Mouse (Mus musculus): ENCODE data around the gene Pon1. TPM values are rescaled to one million over a fixed set of nuclear protein-coding genes. Genes with fewer than 3 reads are reported as not detected.

Pon1 gene
- polyA plus RNA-seq (2012; rRNA removed), result not detected in 2 replicates

DNA sequence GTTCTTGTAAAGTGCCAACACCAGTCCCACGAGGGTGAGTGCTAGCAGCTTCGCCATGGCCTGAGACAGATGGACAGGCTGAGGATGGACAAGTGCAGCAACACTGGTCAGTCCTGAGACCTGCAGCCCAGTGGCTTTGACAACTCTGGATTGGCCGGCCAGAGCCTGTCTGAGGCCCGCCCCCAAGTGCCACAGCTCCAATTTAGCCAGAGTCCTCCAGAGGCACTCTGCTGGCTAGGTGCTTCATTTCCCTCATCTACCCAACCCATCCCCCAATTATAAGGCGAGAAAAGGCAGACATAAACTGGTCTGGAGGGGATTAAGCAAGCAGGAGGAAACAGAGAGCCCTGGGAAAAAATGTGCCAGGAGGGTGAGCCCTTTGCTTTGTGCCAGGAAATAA, at the start of gene Pon1:
TSS of gene Pon1 (minus strand) at position 254 of the 400 bp plus-strand sequence.
- H3K36me3 ChIP-seq (ENCODE audit: control insufficient read depth, insufficient read depth, low read length), result no peaks in the 10 kb centered on the region
- H3K4me1 ChIP-seq (ENCODE audit: control insufficient read depth, insufficient read depth, insufficient read length, low read length), result no peaks in the 10 kb centered on the region
- TF ChIP-seq POLR2A (IDR thresholded peaks at IDR 0.05; ENCODE audit: low read depth, low read length), result no peak
- TF ChIP-seq CTCF (IDR thresholded peaks at IDR 0.05; ENCODE audit: extremely low read depth, insufficient read length, insufficient replicate concordance, low read depth, low read length), result no peak
- WGBS, result 62% methylated on average over 5 of the region's 5 CpGs
- H3K27ac ChIP-seq (ENCODE audit: insufficient read depth, low read depth, low read length), result no peak within 1 kb of the TSS
- no peaks in the 10 kb centered on the region for H3K27me3 ChIP-seq (ENCODE audit: control insufficient read depth, insufficient read depth, low read length)
- no peak within 1 kb of the TSS for H3K4me3 ChIP-seq (ENCODE audit: low read depth, low read length)

- Histone ChIP-seq H3K4me3 (ENCODE audit: low read depth, low read length) (no peak overlapping the region), H3K36me3 (ENCODE audit: control insufficient read depth, insufficient read depth, low read length) (peaks cover 17% of the 10 kb centered on the region), H3K4me1 (ENCODE audit: control insufficient read depth, insufficient read depth, insufficient read length, low read length) (no peaks in the 10 kb centered on the region), H3K27me3 (ENCODE audit: control insufficient read depth, insufficient read depth, low read length) (no peaks in the 10 kb centered on the region), H3K27ac (ENCODE audit: insufficient read depth, low read depth, low read length) (no peak overlapping the region)
- 81% methylated on average over 3 of the region's 3 CpGs for WGBS
- TF ChIP-seq POLR2A (IDR thresholded peaks at IDR 0.05; ENCODE audit: low read depth, low read length) (no peak), CTCF (IDR thresholded peaks at IDR 0.05; ENCODE audit: extremely low read depth, insufficient read length, insufficient replicate concordance, low read depth, low read length) (no peak)
Measured at GRCm38 (mm10) chr6:5238799-5239198, 45.1 kb upstream of the Pon1 start.

- Histone ChIP-seq H3K27ac (ENCODE audit: insufficient read depth, low read depth, low read length) (no peak overlapping the region), H3K36me3 (ENCODE audit: control insufficient read depth, insufficient read depth, low read length) (peaks cover 17% of the 10 kb centered on the region), H3K27me3 (ENCODE audit: control insufficient read depth, insufficient read depth, low read length) (no peaks in the 10 kb centered on the region), H3K4me1 (ENCODE audit: control insufficient read depth, insufficient read depth, insufficient read length, low read length) (no peaks in the 10 kb centered on the region), H3K4me3 (ENCODE audit: low read depth, low read length) (no peak overlapping the region)
- TF ChIP-seq POLR2A (IDR thresholded peaks at IDR 0.05; ENCODE audit: low read depth, low read length) (no peak), CTCF (IDR thresholded peaks at IDR 0.05; ENCODE audit: extremely low read depth, insufficient read length, insufficient replicate concordance, low read depth, low read length) (no peak)
- WGBS, result 70% methylated on average over 4 of the region's 4 CpGs
Measured at GRCm38 (mm10) chr6:5237510-5237909, 43.8 kb upstream of the Pon1 start.

- H3K4me3 ChIP-seq (ENCODE audit: low read depth, low read length), result no peak overlapping the region
- H3K27ac ChIP-seq (ENCODE audit: insufficient read depth, low read depth, low read length), result no peak overlapping the region
- no peaks in the 10 kb centered on the region for H3K4me1 ChIP-seq (ENCODE audit: control insufficient read depth, insufficient read depth, insufficient read length, low read length)
- peaks cover 21% of the 10 kb centered on the region for H3K36me3 ChIP-seq (ENCODE audit: control insufficient read depth, insufficient read depth, low read length)
- no peaks in the 10 kb centered on the region for H3K27me3 ChIP-seq (ENCODE audit: control insufficient read depth, insufficient read depth, low read length)
- 92% methylated on average over 8 of the region's 8 CpGs for WGBS
- no peak for TF ChIP-seq CTCF (IDR thresholded peaks at IDR 0.05; ENCODE audit: extremely low read depth, insufficient read length, insufficient replicate concordance, low read depth, low read length)
- TF ChIP-seq POLR2A (IDR thresholded peaks at IDR 0.05; ENCODE audit: low read depth, low read length), result no peak
Measured at GRCm38 (mm10) chr6:5236843-5237371, 43.2 kb upstream of the Pon1 start.

GRCm38 (mm10) chr6:5234563-5234962, 40.8 kb upstream of the Pon1 start:
- TF ChIP-seq POLR2A (IDR thresholded peaks at IDR 0.05; ENCODE audit: low read depth, low read length), result no peak
- TF ChIP-seq CTCF (IDR thresholded peaks at IDR 0.05; ENCODE audit: extremely low read depth, insufficient read length, insufficient replicate concordance, low read depth, low read length), result no peak

GRCm38 (mm10) chr6:5233812-5234211, 40.1 kb upstream of the Pon1 start:
- no peaks in the 10 kb centered on the region for H3K27me3 ChIP-seq (ENCODE audit: control insufficient read depth, insufficient read depth, low read length)
- H3K4me1 ChIP-seq (ENCODE audit: control insufficient read depth, insufficient read depth, insufficient read length, low read length), result no peaks in the 10 kb centered on the region
- no peak for TF ChIP-seq CTCF (IDR thresholded peaks at IDR 0.05; ENCODE audit: extremely low read depth, insufficient read length, insufficient replicate concordance, low read depth, low read length)
- TF ChIP-seq POLR2A (IDR thresholded peaks at IDR 0.05; ENCODE audit: low read depth, low read length), result no peak
- H3K27ac ChIP-seq (ENCODE audit: insufficient read depth, low read depth, low read length), result no peak overlapping the region
- H3K4me3 ChIP-seq (ENCODE audit: low read depth, low read length), result no peak overlapping the region
- peaks cover 20% of the 10 kb centered on the region for H3K36me3 ChIP-seq (ENCODE audit: control insufficient read depth, insufficient read depth, low read length)
- WGBS, result 90% methylated on average over 1 of the region's 1 CpGs

More at GRCm38 (mm10) chr6:5234563-5234962, 40.8 kb upstream of the Pon1 start:
- Histone ChIP-seq H3K4me3 (ENCODE audit: low read depth, low read length) (no peak overlapping the region), H3K4me1 (ENCODE audit: control insufficient read depth, insufficient read depth, insufficient read length, low read length) (no peaks in the 10 kb centered on the region), H3K27ac (ENCODE audit: insufficient read depth, low read depth, low read length) (no peak overlapping the region), H3K36me3 (ENCODE audit: control insufficient read depth, insufficient read depth, low read length) (peaks cover 23% of the 10 kb centered on the region), H3K27me3 (ENCODE audit: control insufficient read depth, insufficient read depth, low read length) (no peaks in the 10 kb centered on the region)
- WGBS, result 61% methylated on average over 3 of the region's 3 CpGs

DNA sequence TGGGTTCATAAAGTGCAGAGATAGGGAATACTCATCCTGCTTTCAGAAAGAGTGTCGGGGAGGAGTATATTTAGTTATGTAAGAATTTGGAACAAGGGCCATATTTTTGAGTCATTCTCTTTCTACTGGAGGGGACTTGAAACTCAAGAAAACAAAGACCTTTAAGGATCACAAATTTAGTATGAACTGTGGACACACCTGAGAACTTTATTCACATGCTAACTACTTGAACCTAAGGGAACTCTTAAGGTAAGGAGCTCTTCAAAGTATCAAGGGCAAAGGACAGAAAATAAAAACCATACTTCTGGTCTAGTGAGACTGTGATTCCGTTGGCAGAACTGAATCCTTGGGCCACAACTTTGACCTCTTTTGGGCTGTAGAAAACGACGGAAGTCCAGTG, 38.3 kb upstream of the Pon1 start:
- Histone ChIP-seq H3K27me3 (ENCODE audit: control insufficient read depth, insufficient read depth, low read length) (no peaks in the 10 kb centered on the region), H3K4me3 (ENCODE audit: low read depth, low read length) (no peak overlapping the region), H3K36me3 (ENCODE audit: control insufficient read depth, insufficient read depth, low read length) (peaks cover 18% of the 10 kb centered on the region), H3K4me1 (ENCODE audit: control insufficient read depth, insufficient read depth, insufficient read length, low read length) (no peaks in the 10 kb centered on the region), H3K27ac (ENCODE audit: insufficient read depth, low read depth, low read length) (no peak overlapping the region)
- WGBS, result 93% methylated on average over 4 of the region's 4 CpGs
- TF ChIP-seq CTCF (IDR thresholded peaks at IDR 0.05; ENCODE audit: extremely low read depth, insufficient read length, insufficient replicate concordance, low read depth, low read length) (no peak), POLR2A (IDR thresholded peaks at IDR 0.05; ENCODE audit: low read depth, low read length) (no peak)
